Mouse (Mus musculus) adrenal gland, adult 8-10 months (tissue): ENCODE results near the gene Hpse2. TPM values are rescaled to one million over a fixed set of nuclear protein-coding genes. Genes with fewer than 3 reads are reported as not detected.
"Not testable (repeated sequence)": the region's sequence is repeated elsewhere in the genome, so short reads cannot be mapped to it uniquely, and the experiment has no call there.

Experiments
- DNase-seq: peaks from one replicate; pipeline ENCODE4 v3.0.0; 2022
- total RNA-seq, 4 experiments: library from RNA; stranded (reverse); gene quantifications; 2 replicates each; pipeline ENCODE4 v1.2.4; 2022

Hpse2 gene
- total RNA-seq, 4 experiments from 2014 or later = not detected

DNA sequence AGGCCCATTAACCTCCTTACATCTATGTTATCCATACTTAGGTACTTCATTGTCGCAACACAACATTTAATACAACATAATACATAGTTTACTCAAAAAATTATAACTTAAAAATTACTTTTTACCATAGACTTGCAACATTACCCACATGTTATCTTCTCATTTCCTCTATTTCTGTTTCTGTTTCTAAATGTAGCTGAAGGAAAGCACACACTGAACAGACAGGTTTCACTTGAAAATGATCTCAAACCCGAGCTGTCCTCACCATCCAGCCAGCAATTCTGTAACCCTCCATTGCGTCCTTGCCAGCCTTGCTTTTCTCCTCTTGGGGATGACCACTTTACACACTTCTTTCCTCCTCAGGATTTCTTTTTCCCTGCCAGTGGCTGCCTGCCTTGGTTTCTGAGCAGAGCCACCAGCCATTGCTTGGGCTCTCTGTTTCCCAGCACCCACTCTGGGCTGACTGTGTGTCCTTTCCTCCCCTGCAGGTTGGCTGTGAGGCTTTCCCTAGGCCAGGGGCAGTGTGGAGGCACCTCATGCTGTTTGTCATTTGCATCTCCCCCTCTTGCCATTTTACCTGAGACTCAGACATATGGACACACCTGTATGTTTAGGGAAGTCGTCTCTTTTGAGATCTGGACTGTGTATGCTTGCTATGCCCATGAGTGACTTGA is 548.4 kb downstream of the Hpse2 start:
- DNase-seq = no peak

- DNase-seq = no peak
Measured at GRCm38 (mm10) chr19:42839118-42839517, 549.0 kb downstream of the Hpse2 start.

GRCm38 (mm10) chr19:42838271-42838670 is 549.9 kb downstream of the Hpse2 start:
- no peak for DNase-seq

GRCm38 (mm10) chr19:42837591-42837990 is 550.6 kb downstream of the Hpse2 start:
- DNase-seq = no peak

- no peak for DNase-seq
Measured at GRCm38 (mm10) chr19:42833126-42833525, 555.0 kb downstream of the Hpse2 start.

DNA sequence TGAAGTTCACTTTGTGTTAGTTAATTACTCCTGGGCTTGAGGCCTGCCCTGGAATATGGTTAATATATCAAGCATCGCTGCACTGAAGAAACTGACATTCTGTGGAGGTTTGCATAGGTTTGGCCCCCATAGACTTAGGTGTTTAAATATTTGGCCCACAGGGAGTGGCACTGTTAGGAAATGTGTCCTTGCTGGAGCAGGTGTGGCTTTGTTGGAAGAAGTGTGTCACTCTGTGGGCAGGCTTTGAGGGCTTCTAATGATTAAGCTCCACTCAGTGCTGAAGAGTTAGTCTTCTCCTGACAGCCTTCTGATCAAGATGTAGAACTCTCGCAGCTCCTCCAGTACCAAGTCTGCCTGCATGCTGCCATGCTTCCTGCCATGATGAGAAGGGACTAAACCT is 555.9 kb downstream of the Hpse2 start:
- DNase-seq = no peak

DNA sequence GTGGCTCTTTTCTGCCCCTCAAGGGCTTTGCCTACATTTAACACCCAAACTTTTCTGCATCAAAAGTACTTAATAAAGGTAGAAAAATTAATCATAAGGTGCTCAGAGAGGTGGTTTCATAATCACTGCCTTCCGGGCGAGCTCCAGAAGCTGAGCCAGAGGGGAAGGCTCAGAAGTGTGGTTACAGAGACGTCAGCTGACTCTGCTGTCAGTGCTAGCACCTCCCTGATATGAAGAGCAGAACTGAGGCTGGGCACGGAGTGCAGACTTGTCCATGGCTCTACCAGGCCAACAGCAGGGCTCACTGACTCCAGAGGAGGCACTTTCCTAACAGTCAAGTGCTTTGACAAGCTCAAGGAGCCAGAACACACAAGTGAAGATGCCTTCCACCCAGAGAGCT is 559.0 kb downstream of the Hpse2 start:
- DNase-seq = no peak

GRCm38 (mm10) chr19:42827843-42828242 is 560.3 kb downstream of the Hpse2 start:
- DNase-seq = no peak

GRCm38 (mm10) chr19:42820109-42820508 is 568.0 kb downstream of the Hpse2 start:
- no peak for DNase-seq

DNA sequence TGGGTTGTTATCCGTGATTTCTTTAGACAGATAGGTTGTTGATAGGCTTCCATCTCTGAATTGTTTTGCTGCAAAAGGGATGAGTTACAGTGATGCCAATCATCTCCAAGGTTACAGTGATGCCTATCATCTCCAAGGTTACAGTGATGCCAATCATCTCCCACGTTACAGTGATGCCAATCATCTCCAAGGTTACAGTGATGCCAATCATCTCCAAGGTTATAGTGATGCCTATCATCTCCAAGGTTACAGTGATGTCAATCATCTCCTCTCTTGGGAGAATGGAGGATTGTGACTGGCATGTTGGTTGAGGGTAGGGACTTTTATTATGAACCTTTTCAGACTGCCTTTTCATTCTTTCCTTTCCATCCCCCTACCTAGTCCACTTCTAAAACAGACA is 570.4 kb downstream of the Hpse2 start:
- no peak for DNase-seq

DNA sequence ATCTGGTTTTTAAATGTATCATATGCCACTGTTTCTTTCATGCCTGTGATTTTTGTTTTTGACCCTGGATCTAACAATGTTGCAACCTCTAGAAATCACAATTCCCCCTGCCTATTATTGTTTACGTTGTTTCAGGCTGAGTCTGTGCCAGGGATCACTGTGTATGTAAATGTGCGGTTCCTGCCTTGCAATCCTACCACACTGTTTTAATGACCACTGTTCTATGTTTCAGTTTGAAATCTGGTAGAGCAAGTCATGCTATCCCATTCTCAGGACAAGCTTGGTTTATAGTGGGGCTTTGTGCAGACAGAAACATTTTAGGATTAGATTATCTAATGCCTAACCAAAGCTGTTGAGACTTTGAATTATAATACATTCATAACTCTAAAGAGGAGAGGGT is 571.9 kb downstream of the Hpse2 start:
- no peak for DNase-seq

DNA sequence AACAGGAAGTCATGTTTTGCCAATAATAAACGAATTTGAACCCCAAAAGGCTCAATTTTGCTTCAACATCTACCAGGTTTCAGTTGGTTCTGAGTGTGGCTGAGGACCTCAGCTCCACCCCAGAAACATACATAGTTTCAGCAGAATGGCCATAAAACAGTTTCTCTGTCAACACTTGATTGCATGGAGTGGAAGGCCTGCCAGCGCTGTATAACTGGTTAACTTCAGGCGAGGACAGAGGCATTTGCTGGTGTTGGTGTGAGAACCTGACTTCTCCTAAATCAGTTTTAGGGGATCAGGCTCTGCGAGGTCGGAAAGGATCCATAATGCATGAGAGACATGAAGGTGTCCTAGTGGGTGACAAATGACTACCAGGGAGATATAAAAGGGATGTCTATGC is 578.0 kb downstream of the Hpse2 start:
- DNase-seq = no peak

- no peak for DNase-seq
Measured at GRCm38 (mm10) chr19:42809491-42809890, 578.7 kb downstream of the Hpse2 start.

DNA sequence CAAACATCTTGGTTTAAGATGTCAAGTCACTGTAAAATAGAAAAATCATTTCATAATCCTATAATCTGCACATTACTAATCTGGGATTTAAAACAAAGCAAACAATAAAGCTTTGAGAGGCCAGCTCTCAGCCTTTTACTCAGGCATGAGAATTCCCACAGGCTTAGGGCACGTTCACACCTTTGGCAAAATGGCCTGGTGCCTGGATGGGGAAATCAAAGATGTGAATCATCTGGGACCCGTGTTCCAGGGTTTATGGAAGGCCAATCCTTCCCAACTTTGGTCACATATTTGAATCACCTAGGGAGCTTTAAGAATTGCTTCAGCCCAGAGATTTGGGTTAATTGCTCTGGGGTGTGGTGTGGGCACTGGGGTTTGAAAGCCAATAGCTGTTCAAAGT is 590.3 kb downstream of the Hpse2 start:
- no peak for DNase-seq

- DNase-seq = no peak
Measured at GRCm38 (mm10) chr19:42795801-42796200, 592.4 kb downstream of the Hpse2 start.

DNA sequence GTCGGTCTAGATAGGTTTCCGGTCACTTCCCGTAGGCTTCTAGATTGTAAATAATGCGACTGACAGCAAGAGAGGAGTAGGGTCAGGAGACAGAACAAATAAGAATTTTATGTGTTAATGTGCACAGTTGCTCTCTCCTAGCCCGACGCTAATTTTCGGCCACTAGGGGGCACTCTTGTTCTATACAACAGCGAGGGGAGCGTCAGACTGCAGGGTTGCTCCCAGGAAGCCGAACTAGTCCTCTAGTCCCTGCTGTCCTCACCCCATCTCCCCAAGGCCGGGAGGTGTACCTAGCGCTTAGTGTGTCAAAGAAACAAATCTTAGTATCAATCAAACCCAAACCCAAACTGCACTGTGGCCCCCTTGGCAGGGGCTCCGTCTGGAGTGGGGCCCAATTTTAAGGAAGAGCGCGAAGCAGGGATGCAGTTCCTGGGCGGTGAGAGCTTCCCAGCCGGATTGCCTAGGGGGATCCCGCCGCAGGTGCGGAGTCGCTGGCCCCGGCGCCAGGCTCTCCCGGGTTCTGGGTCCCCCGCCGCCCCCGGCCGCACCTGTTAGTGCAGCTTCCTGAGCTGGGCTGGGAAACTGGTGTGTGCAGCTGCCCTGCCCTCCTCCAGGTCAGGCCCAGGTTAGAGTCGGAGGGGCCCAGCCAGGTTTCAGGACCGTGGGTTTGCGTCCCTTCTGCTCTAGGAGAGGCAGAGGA is 593.1 kb downstream of the Hpse2 start:
- DNase-seq = peak; percentile 60

DNA sequence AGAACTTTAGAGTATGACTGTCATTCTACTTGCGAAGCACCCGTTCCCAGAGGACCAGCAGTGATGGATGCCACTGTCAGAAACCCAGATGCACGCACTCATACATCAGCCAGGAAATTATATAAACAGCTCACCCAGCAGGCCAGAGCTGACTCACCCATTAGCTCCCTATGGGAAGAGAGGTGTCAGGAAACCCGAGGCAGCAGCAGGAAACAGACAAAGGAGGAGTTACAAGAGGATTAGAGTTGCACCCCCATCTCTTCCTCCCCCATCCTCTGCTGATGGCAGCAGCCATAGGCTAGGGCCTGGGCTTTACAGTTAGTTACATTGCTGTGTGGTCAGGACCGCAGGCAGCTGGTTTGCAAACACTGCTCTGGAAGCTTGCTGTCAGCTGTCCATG is 599.8 kb downstream of the Hpse2 start:
- no peak for DNase-seq

DNA sequence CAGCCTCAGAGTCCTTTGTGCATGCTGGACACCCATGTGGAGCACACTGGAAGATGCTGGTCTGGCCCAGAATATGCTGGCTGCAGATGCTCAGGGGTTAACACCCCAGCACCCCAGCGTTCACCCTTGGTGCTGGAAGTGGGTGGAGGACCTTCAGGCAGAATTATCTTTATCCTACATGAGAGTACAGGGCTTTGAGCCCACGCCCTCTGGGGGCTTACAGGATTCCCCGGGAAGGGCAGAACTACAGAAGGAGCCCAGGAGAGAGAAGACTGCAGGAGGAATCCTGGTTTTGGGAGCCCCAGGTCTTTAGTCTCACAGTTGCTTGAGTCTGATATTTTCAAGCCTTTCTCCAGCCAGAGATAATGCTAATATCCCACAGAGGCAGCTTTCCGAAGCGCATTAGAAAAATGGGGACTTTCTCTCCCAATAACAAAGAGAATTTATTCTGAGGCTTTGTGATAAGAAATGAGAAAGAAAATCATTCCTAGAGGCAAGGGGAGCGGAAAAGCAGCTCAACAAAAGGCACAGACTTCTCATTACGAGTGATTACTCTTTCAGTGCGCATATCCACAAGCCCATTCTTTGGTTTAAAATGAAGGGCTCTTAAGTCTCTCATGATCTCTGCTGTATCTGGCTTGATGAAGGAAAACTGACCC is 602.5 kb downstream of the Hpse2 start:
- no peak for DNase-seq

- no peak for DNase-seq
Measured at GRCm38 (mm10) chr19:42785129-42785528, 603.0 kb downstream of the Hpse2 start.

DNA sequence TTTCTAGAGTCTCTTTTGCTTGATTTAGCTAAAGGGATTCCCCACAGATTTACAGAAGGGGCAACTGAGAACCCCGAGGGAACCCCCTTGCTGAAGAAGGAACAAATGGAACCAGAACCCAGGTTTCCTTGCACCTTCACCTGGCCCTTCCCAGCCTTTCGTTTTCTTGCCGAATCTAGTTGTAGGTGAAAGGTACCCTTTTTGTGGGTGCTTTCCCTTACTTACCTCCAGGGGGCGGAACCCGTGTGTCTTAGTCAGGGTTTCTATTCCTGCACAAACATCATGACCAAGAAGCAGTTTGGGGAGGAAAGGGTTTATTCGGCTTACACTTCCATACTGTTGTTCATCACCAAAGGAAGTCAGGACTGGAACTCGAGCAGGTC is 608.0 kb downstream of the Hpse2 start:
- DNase-seq = not testable (repeated sequence)

GRCm38 (mm10) chr19:42779531-42780155 is 608.5 kb downstream of the Hpse2 start, which contains the start of gene Hps1:
Hps1 (minus strand) TSS chr19:42779978.
- peak; percentile 86 for DNase-seq

GRCm38 (mm10) chr19:42777801-42778200 is 610.4 kb downstream of the Hpse2 start:
- DNase-seq = no peak

DNA sequence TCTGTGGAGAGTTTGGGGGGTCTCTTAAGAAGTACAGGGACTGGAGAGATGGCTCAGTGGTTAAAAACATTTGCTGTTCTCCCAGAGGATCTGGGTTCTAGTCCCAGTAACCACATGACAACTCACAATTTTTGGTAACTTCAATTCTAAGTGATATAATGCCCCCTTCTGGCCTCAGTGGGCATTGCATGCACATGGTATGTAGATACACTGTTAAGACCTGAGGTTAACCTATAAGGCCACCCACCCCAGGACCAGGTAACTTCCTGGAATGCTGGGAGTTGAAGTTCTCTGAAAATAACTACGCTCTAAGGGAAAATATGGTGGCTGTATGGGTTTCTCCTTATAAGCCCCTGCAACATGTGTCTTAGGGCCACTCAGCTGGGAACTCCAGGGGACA is 611.3 kb downstream of the Hpse2 start:
- no peak for DNase-seq
